Mouse (Mus musculus) left cerebral cortex, adult 2 months (tissue): ENCODE data around the gene 1810010H24Rik. TPM values are rescaled to one million over a fixed set of nuclear protein-coding genes. Genes with fewer than 3 reads are reported as not detected.
"Not testable (repeated sequence)": the region's sequence is repeated elsewhere in the genome, so short reads cannot be mapped to it uniquely, and the experiment has no call there.

Experiments used
- DNase-seq, 2 experiments: peaks; one replicate each; pipeline ENCODE4 v3.0.0; 2021 to 2022; ENCODE audit warnings: low spot score in 2 of 2, mixed read lengths in 1 of 2; ENCODE audit errors: extremely low spot score in 1 of 2
- H3K27ac ChIP-seq: fragments of 200-600 bp; 2 replicates; pipeline ENCODE4 v1.8.1; 2022
- H3K4me3 ChIP-seq: fragments of 200-600 bp; 2 replicates; pipeline ENCODE4 v1.8.1; 2022
- CTCF ChIP-seq: fragments of 200-600 bp; IDR thresholded peaks from 2 replicates; pipeline ENCODE4 v1.8.1; 2022; ENCODE audit warnings: antibody characterized with exemption, mild to moderate bottlenecking, moderate library complexity
- intact Hi-C: fragments of 180-260 bp; cut with DNase I; formaldehyde crosslinking; loops from one replicate; pipeline ENCODE4 v1.15.1; 2025
- long read RNA-seq, 2 experiments: library from polyadenylated mRNA; stranded (forward); transcript quantifications; one replicate each; pipeline ENCODE4 v2.0.0; 2021; ENCODE audit warnings: borderline mapping rate in 2 of 2
- total RNA-seq, 2 experiments: library from RNA; stranded (reverse); gene quantifications; 2 replicates each; pipeline ENCODE4 v1.2.3; 2021

The 1810010H24Rik gene
- total RNA-seq = 1 to 10 TPM; 2.7 to 3.3 TPM
- long read RNA-seq, experiment 1, partial matches to known transcripts = 2 of 3 reads
- long read RNA-seq, experiment 1, other reads (novel, unspliced or antisense) = 1 of 3 reads
- long read RNA-seq, experiment 2, partial matches to known transcripts = 2 of 2 reads
- long read RNA-seq, experiment 2, other reads (novel, unspliced or antisense) = 0 of 2 reads

GRCm38 (mm10) chr11:107025411-107026321 is at the start of gene 1810010H24Rik:
Gene 1810010H24Rik, plus strand, starts transcription at chr11:107025681.
- TF ChIP-seq CTCF = no peak
- H3K4me3 ChIP-seq = peak within 1 kb of the TSS; percentile 51
- intact Hi-C loops = loop anchor here (5.0 kb wide), 1 partner anchor 238 kb away; the partner anchor contains the start of genes Cep95 and Ddx5
- H3K27ac ChIP-seq = peak within 1 kb of the TSS; percentile 22; the same call in 1 of the 2 replicates
- no peak for DNase-seq

DNA sequence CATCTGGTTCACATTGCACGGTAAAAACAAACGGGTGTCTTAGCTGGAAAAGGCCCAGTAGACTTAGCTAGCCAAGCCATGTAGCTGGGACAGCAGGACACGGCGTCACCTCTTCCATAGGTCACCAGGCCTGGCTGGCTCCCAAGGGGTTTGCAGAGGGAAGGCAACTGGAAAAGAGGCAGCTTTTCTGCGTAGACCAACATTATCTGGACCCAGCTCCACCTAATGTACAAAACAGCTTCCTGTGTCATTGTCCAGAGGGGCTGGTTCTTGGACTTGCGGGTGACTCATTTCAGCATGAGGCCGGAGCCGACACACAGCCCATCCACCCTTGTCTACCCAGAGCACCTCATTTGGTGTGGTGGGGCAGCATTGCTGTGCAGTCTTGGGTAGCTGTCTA is 49.3 kb upstream of the 1810010H24Rik start:
- intact Hi-C loops = no loop called here
- Histone ChIP-seq H3K4me3 (no peak overlapping the region), H3K27ac (no peak overlapping the region)
- DNase-seq = no peak
- TF ChIP-seq CTCF = no peak

GRCm38 (mm10) chr11:106980455-106980854 is 45.0 kb upstream of the 1810010H24Rik start:
- intact Hi-C loops = loop anchor here (2.0 kb wide), 1 partner anchor 128 kb away; no protein-coding TSS in a partner anchor
- H3K27ac ChIP-seq = no peak overlapping the region
- H3K4me3 ChIP-seq = no peak overlapping the region
- peak; percentile 86 for TF ChIP-seq CTCF
- peak; percentile 42 to 53 for DNase-seq

- no peak for TF ChIP-seq CTCF
- H3K4me3 ChIP-seq = no peak overlapping the region
- H3K27ac ChIP-seq = no peak overlapping the region
- no peak for DNase-seq
- intact Hi-C loops = loop anchor here (2.0 kb wide), 1 partner anchor 129 kb away; no protein-coding TSS in a partner anchor
Observed at GRCm38 (mm10) chr11:106981787-106982186, 43.7 kb upstream of the 1810010H24Rik start.

DNA sequence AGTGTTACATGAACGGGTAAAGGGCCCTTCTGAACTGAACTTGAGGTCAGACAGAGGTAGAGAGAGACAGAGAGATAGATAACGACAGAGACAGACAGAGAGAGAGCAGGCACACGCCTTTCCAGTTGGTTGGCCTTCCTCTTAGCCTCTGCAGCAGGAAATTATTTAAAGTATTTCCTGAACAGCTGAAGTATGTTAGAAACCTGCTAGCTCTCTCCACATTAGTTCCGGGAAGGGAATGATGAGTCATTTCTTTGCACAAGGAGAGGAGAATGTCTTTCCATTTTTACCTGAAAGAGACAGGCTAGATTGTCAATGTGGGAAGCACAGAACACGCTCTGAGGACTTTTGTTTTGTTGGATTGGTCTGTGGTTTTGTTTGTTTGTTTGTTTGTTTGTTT is 43.1 kb upstream of the 1810010H24Rik start:
- Histone ChIP-seq H3K4me3 (no peak overlapping the region), H3K27ac (no peak overlapping the region)
- no peak for TF ChIP-seq CTCF
- intact Hi-C loops = no loop called here
- no peak for DNase-seq

DNA sequence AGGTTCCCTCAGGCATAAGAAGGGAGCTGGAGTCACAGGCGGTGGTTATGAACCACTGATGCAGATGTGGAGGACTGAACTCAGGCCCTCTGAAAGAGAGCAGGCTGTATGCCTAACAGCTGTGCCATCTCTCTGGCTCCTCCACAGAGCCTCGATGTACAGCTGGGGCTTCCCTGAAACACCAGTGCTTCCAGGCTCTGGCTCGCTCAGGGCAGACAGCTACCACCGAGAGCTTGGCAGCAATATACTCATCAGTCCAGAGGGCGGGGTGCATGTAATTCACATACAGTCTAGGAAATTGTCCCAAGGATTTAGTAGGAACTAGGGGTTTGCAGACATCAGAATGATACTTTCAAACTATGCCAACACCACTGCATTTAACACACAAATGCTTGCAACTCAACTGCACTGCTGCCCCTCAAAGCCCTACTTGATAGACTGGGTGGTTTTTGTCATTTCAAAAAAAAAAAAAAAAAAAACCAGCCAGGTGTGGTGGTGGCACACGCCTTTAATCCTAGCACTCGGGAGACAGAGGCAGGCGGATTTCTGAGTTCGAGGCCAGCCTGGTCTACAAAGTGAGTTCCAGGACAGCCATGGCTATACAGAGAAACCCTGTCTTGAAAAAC is 39.4 kb upstream of the 1810010H24Rik start:
- intact Hi-C loops = not testable (repeated sequence)

DNA sequence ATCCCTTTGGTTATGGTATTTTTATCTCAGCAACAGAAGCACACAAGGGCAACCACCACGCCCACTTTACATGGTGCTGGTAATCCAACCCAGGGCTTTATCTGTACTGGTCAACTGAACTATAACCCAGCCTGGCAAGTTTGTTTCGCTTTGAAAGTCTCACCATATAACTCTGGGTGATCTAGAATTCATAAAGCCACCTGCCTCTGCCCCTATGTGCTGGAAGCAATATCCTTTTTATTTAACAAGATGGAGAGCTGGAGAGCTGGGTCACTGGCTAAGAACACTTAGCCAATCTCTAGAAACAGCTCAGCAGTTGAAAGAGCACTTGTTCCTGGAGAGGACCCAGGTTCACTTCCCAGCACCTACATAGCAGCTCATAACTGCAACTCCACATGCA is 38.1 kb upstream of the 1810010H24Rik start:
- Histone ChIP-seq H3K27ac (no peak overlapping the region), H3K4me3 (no peak overlapping the region)
- TF ChIP-seq CTCF = no peak
- intact Hi-C loops = no loop called here
- no peak for DNase-seq

More for the DNA sequence above, 39.4 kb upstream of the 1810010H24Rik start:
- not testable (repeated sequence) for H3K4me3 ChIP-seq, H3K27ac ChIP-seq, DNase-seq

DNA sequence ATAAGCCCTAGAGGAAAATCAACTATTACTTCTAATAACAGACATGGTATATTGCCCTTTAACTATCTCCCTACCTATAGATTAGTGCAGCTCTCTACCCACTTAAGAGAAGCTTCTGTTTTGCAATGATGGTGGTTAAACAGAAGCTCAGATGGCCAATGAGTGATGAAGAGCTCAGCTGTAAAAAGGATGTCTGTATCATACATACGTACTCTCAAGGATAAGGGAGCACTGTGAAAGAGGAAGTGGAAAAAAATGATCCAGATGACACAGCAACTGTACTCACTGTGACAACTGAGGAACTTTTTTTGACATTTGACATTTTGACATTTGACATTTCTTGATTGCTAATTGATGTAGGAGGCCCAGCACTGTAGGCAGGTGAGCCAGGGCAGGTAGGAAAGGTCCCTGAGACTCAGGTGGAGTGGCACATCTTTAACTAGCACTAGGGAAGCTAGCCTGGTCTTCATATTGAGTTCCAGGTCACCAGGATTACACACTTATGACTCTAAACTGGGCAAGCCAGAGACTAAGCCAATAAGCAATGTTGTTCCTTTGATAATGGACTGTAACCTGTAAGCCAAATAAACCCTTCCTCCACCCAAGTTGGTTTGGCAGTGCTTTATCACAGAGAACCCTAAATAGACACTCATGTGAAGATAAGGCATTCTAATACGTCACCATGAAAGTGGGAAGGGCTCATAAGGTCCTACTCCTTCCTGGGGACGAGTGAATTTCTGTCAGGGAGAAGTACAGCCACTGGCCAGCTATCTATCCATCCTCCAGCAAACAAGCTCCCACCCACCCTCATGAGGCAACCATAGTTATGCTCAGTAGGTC is 31.0 kb upstream of the 1810010H24Rik start:
- TF ChIP-seq CTCF = no peak
- intact Hi-C loops = loop anchor here (5.0 kb wide), 1 partner anchor 207 kb away; the partner anchor contains the start of genes Cep95 and Ddx5
- Histone ChIP-seq H3K4me3 (no peak overlapping the region), H3K27ac (no peak overlapping the region)
- no peak for DNase-seq

DNA sequence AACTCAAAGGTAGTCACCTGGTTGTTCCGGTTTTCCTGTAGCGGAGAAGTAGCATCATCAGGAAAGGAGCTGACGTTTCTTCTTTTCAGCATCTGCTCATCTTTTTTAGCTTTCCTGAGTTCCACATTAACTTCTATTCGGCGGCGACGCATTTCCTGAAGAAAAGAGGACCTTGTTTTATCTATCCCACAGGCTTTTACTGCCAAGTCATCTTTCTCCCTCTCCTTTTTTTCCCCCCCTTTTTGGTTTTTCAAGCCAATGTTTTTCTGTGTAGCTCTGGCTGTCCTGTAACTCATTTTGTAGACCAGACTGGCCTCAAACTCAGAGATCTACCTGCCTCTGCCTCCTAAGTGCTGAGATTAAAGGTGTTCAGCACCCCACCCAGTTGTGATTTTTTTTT is 29.0 kb upstream of the 1810010H24Rik start:
- H3K4me3 ChIP-seq, DNase-seq, H3K27ac ChIP-seq: not testable (repeated sequence)
- intact Hi-C loops = loop anchor here (5.0 kb wide), 1 partner anchor 209 kb away; the partner anchor contains the start of genes Cep95 and Ddx5

GRCm38 (mm10) chr11:106997976-106998375 is 27.5 kb upstream of the 1810010H24Rik start:
- no peak for TF ChIP-seq CTCF
- no peak for DNase-seq
- peak overlapping the region; percentile 93 for H3K4me3 ChIP-seq
- H3K27ac ChIP-seq = no peak overlapping the region
- intact Hi-C loops = loop anchor here (5.0 kb wide), 1 partner anchor 211 kb away; the partner anchor contains the start of genes Cep95 and Ddx5
